Mouse (Mus musculus) heart, embryonic 11.5 days (tissue): ENCODE measurements around the gene Ttc6. TPM values are rescaled to one million over a fixed set of nuclear protein-coding genes. Genes with fewer than 3 reads are reported as not detected.

Experiments
- ATAC-seq: fragments of 200-750 bp; cut with Nextera tagmentation; replicated peaks from 2 replicates; pipeline ENCODE4 v1.8.0; 2017; ENCODE audit warnings: moderate library complexity; ENCODE audit not compliant: insufficient number of reproducible peaks, low FRiP score, low TSS enrichment
- H3K27ac ChIP-seq: fragments of 300-500 bp; sonication (generic); 2 replicates; pipeline ENCODE4 v1.5.1; 2014; ENCODE audit warnings: mild to moderate bottlenecking, low read depth, low read length
- H3K27me3 ChIP-seq: fragments of 300-500 bp; sonication (generic); 2 replicates; pipeline ENCODE4 v1.6.1; 2014; ENCODE audit warnings: mild to moderate bottlenecking, low read length, mixed read lengths; ENCODE audit not compliant: control insufficient read depth, insufficient read depth
- H3K36me3 ChIP-seq: fragments of 300-500 bp; sonication (generic); 2 replicates; pipeline ENCODE4 v1.6.1; 2014; ENCODE audit warnings: mild to moderate bottlenecking, low read length, moderate library complexity, mixed read lengths; ENCODE audit not compliant: control insufficient read depth, insufficient read depth
- H3K4me1 ChIP-seq: fragments of 300-500 bp; sonication (generic); 2 replicates; pipeline ENCODE4 v1.6.1; 2014; ENCODE audit warnings: low read length; ENCODE audit not compliant: control insufficient read depth, insufficient read depth
- H3K4me2 ChIP-seq: fragments of 300-500 bp; sonication (generic); 2 replicates; pipeline ENCODE4 v1.6.1; 2014; ENCODE audit warnings: mild to moderate bottlenecking, moderate library complexity
- H3K4me3 ChIP-seq: fragments of 300-500 bp; sonication (generic); 2 replicates; pipeline ENCODE4 v1.5.1; 2014; ENCODE audit warnings: low read depth, low read length
- H3K9ac ChIP-seq: fragments of 300-500 bp; sonication (generic); 2 replicates; pipeline ENCODE4 v1.6.1; 2014; ENCODE audit warnings: mild to moderate bottlenecking, low read depth, low read length, moderate library complexity
- H3K9me3 ChIP-seq: fragments of 300-500 bp; sonication (generic); replicated peaks from 2 replicates; pipeline ENCODE4 v1.6.1; 2016; ENCODE audit warnings: low read length; ENCODE audit not compliant: control insufficient read depth
- WGBS: fragments of 180-500 bp; shearing (Covaris S2); extraction: QIAGEN DNeasy Blood & Tissue Kit; methylation state at CpG from one replicate; pipeline ENCODE4 v1.1.7; 2014; ENCODE audit not compliant: insufficient replicate concordance; 5-methylcytosine and 5-hydroxymethylcytosine counted together
- polyA plus RNA-seq: library from polyadenylated mRNA; unstranded; fragments of >200 nt; fragmentation: Nextera tagmentation; extraction: Ambion mirVana; gene quantifications from 2 replicates; pipeline ENCODE4 v1.2.1, GENCODE M21; 2014

Gene Ttc6
- polyA plus RNA-seq, 1 experiment from 2014 or later: 0.49 TPM

DNA sequence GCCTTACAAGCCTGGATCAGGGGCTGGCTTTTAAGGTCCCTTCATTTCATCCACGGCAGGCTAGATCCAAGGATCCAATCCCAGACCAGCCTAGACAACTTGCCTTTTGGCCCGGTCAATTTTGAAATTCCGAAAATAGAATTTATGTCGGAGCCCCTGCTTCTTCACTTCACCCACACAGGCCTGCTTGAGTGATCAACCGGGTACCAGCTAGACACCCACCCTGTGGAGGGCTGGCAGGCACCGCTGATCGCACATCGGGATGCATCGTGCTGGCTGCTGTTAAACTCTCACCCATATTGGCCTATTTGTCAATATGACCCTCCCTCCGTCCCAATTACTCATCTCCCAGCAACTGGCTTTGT lies 20.3 kb upstream of the Ttc6 start:
- Histone ChIP-seq H3K4me3 (no peak overlapping the region), H3K4me1 (peaks cover 10% of the 10 kb centered on the region; the same call in 1 of the 2 replicates), H3K4me2 (no peak overlapping the region), H3K27ac (no peak overlapping the region), H3K9ac (no peak overlapping the region), H3K9me3 (no peaks in the 10 kb centered on the region), H3K36me3 (no peaks in the 10 kb centered on the region), H3K27me3 (peaks cover 88% of the 10 kb centered on the region)
- WGBS: 3% methylated on average over 10 of the region's 10 CpGs
- ATAC-seq: no peak

DNA sequence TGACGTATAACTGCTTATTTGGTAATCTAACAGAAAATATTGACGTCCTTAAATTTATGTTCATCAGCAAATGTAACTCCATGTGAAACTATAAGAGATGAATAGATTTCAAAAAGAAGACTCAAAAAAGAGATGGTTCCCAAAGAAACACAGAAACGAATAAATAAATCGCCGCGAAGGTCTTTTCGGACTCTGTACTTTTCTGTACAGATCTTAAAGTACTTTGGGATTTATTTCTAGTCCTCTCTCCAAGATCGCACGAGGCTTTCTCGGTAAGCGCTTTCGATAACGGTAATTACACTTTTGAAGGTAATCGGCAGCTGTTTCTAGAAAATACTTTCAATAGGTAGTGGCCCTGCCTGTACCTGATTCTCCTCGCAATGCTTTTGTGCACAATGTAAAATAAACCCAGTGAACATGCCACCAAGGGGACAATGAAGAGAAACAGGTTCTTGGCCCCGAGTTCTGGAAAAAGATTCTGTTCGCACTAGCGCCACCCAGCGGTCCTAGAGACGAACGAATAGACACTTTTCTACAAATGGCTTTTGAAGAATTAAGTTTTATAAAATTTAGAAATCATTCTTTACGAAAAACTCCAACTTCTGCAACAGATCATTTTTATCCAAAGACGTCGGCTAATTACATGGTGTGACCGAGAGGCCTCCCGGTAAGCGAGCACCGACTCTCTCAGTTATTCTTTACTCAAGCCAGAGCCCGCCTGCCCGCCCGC lies 19.1 kb upstream of the Ttc6 start:
- H3K27me3 ChIP-seq: peaks cover 88% of the 10 kb centered on the region
- H3K9ac ChIP-seq: no peak overlapping the region
- no peak for ATAC-seq
- H3K4me2 ChIP-seq: peak overlapping the region; percentile 98
- no peaks in the 10 kb centered on the region for H3K9me3 ChIP-seq
- H3K4me3 ChIP-seq: peak overlapping the region; percentile 56
- no peaks in the 10 kb centered on the region for H3K36me3 ChIP-seq
- H3K27ac ChIP-seq: no peak overlapping the region
- peaks cover 10% of the 10 kb centered on the region; the same call in 1 of the 2 replicates for H3K4me1 ChIP-seq
- 2% methylated on average over 31 of the region's 31 CpGs for WGBS

DNA sequence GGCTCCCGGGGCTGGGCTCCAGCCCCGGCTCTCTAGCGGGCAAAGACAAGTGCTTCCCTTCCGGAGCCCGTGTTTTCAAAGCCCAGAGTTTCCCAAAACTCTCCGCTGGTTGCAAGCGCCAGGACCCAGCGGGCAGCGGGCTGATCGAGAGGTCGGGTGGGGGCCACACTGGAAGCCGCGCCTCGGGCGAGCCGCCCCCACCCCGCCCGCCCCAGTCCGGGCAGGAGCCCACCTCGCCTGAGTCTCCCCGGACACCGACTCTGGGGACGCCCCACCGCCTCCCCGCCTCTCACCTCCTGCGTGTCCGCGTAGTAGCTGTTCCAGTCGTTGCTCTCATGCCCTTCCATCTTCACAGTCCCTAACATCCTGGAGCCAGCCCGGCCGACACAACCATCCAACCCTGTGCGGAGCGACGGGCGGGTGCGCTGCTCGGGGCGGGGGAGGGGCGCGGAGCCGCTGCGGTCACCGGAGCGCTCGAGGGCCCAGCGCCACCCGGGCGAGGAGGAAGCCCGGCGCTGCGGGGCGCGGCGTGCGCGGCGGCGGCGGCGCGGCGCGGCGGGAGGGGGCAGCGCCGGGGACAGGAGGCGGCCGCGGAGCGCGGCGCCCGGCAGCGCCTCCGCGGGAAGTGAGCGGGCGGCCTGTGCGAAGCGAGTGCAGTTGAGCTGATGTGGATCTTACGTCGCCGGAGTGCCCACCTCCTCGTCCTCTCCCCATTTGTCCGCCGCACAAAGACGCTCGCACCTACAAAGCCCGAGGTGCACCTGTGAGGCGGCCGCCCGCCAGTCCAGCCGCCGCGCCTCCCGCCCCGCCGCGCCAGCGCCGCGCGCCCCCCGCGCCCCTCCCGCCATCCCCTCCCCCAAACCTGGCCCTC lies 18.3 kb upstream of the Ttc6 start:
- no peak; the same call in 1 of the 2 replicates for ATAC-seq
- under 1% methylated on average over 84 of the region's 106 CpGs for WGBS
- H3K4me1 ChIP-seq: peaks cover 12% of the 10 kb centered on the region; the same call in 1 of the 2 replicates
- H3K27ac ChIP-seq: no peak overlapping the region
- no peak overlapping the region; the same call in 1 of the 2 replicates for H3K9ac ChIP-seq
- no peaks in the 10 kb centered on the region for H3K9me3 ChIP-seq
- H3K4me3 ChIP-seq: peak overlapping the region; percentile 56
- H3K27me3 ChIP-seq: peaks cover 93% of the 10 kb centered on the region
- no peaks in the 10 kb centered on the region for H3K36me3 ChIP-seq
- peak overlapping the region; percentile 98 for H3K4me2 ChIP-seq

DNA sequence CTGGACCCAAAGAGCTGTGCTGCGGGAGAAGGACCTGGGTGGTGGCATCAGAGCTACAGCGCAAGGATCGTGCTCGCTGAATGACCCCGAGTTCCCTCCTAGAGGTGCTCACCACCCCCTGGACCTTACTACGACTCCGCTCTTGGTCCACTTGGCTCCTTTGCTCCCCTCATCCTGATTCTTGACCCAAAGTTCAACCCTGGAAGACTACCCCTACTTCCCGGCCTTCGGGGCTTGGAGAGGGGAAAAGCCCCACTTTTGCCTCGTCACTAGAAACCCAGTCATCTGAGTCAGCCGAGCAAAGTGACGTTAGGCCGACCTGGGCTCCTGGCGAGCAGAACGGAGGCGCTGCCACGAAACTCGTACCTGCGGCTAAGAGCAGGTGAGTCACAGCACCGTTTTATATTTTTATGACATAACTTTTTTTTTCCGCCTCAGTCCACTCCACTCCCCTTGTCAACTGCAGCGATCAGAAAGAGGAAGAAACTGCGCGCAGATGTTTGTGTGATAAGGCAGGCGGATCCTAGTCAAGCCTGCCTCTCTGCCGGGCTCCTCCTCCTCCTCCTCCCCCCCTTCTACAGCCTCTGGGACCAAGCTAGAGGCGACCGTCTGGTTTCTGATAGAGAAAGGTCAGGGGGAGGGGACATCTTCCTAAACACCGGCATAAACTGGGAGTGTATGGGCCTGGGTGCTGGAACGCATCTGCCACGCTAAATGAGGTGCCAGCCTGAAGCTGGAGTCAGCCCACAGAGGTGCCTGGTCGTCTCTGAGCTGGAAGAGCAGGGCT lies 17.3 kb upstream of the Ttc6 start, which contains the start of gene Foxa1:
Foxa1 (minus strand) TSS at position 502 of the 787 bp plus-strand sequence.
- no peak within 1 kb of the TSS; the same call in 1 of the 2 replicates for H3K9ac ChIP-seq
- ATAC-seq: no peak
- 1% methylated on average over 32 of the region's 32 CpGs for WGBS

DNA sequence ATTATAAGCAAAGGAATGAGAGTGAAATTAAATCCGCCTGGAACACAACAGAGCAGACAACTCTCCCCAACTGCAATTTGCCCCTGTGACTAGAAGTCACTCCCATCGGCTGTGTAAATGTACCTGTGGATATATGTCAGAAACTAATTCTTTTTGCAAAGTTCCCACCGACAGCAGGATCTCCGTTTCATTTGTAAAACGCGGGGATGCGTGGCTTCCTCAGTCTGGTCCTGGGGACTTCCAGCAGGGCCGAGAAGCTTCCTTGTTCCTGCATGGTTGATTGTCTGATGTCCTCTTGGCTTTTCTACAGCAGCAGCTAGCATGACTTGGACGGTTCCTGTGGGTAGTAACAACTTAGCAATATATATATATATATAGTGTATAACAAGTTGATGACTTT lies 16.0 kb upstream of the Ttc6 start:
- no peak overlapping the region for H3K4me3 ChIP-seq
- 3% methylated on average over 9 of the region's 9 CpGs for WGBS
- H3K27me3 ChIP-seq: peaks cover 93% of the 10 kb centered on the region
- no peak for ATAC-seq
- H3K9me3 ChIP-seq: no peaks in the 10 kb centered on the region
- peaks cover 12% of the 10 kb centered on the region; the same call in 1 of the 2 replicates for H3K4me1 ChIP-seq
- H3K27ac ChIP-seq: no peak overlapping the region
- H3K36me3 ChIP-seq: no peaks in the 10 kb centered on the region
- no peak overlapping the region for H3K4me2 ChIP-seq
- no peak overlapping the region for H3K9ac ChIP-seq

More for the DNA sequence above, 17.3 kb upstream of the Ttc6 start, which contains the start of gene Foxa1:
- Histone ChIP-seq H3K27ac (no peak within 1 kb of the TSS), H3K9me3 (no peaks in the 10 kb centered on the region), H3K4me3 (peak within 1 kb of the TSS; percentile 56), H3K36me3 (no peaks in the 10 kb centered on the region), H3K27me3 (peaks cover 93% of the 10 kb centered on the region), H3K4me1 (peaks cover 12% of the 10 kb centered on the region; the same call in 1 of the 2 replicates), H3K4me2 (peak within 1 kb of the TSS; percentile 98)

DNA sequence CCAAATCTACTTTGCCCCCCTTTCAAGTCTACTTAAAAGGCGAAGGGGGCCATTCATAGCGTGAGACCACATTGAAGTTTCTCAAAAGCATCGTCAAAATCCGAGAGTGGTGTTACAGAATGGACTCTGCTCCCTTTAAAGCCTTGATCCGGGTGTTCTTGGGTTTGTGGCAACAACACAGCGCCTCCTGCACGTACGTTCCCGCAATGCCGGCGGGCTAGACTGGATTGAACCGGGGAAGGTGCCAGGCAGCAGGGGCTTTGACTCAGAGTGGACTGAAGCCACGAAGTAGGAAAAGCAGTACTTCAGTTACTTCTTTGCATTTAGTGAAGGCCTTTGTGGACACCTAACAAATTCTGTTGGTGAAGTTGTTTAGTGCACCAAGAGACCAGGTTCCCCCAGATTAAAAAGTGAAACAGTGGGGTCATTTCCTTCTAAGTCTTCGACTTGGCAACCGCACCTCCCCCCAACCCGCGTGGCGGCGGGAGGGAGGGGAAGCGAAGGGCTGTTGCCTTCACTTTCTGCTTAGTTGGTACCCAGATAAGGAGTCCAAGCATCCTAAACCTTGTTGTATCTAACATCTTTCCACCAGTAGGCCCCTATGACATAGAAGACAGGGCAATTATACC lies 15.4 kb upstream of the Ttc6 start:
- 2% methylated on average over 20 of the region's 20 CpGs for WGBS
- peak overlapping the region; percentile 22; the same call in 1 of the 2 replicates for H3K4me2 ChIP-seq
- no peak overlapping the region for H3K27ac ChIP-seq
- H3K36me3 ChIP-seq: no peaks in the 10 kb centered on the region
- ATAC-seq: no peak
- H3K4me1 ChIP-seq: peaks cover 12% of the 10 kb centered on the region; the same call in 1 of the 2 replicates
- H3K9me3 ChIP-seq: no peaks in the 10 kb centered on the region
- H3K9ac ChIP-seq: no peak overlapping the region
- peaks cover 93% of the 10 kb centered on the region for H3K27me3 ChIP-seq
- no peak overlapping the region for H3K4me3 ChIP-seq

DNA sequence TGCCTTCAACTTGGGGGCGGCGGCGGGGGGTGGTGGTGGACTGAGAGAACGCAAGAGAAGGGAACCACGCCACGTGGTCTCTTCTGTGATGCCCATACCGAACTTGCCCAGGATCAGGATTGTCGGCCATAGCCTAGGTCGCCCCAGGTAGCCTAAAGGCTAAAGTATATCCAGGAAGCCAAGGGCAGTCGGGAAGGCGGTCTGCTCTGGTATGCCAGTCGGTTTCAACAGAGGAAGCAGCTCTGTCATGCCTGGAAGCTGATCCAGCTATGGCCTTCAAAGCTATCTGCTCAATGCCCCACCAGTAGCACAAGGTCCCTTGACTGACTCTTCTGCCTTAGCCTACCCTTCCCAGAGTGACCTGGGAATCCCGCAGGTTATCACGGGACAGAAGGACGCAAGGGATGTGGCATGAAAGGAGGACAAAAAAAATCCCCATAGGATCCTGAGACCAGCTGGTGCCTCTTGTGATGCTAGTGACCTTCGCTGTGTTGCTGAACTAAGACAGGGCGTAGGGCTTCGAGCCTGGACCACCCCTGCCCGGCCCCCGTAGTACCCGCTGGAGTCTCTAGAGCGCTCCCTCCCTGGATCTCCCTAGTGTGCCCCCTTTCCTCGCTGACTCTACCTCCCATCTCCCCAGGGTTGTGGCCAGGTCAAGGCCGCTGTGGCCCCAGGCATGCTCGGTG lies 14.8 kb upstream of the Ttc6 start:
- H3K4me3 ChIP-seq: no peak overlapping the region
- 2% methylated on average over 25 of the region's 25 CpGs for WGBS

More for the DNA sequence above, 14.8 kb upstream of the Ttc6 start:
- H3K9ac ChIP-seq: no peak overlapping the region
- peak overlapping the region; percentile 22; the same call in 1 of the 2 replicates for H3K4me2 ChIP-seq
- ATAC-seq: no peak
- H3K36me3 ChIP-seq: no peaks in the 10 kb centered on the region
- no peak overlapping the region for H3K27ac ChIP-seq
- H3K27me3 ChIP-seq: peaks cover 96% of the 10 kb centered on the region
- peaks cover 12% of the 10 kb centered on the region; the same call in 1 of the 2 replicates for H3K4me1 ChIP-seq
- H3K9me3 ChIP-seq: no peaks in the 10 kb centered on the region
